Mouse (Mus musculus): ENCODE results near the gene Gm5725.
"Not testable (repeated sequence)": the region's sequence is repeated elsewhere in the genome, so short reads cannot be mapped to it uniquely, and the experiment has no call there.

The Gm5725 gene

GRCm38 (mm10) chr7:21844167-21844566, at the start of gene Gm5725:
Gene Gm5725 (minus strand): TSS chr7:21844267.
- not testable (repeated sequence) for DNase-seq (ENCODE audit: low read depth, low spot score)

GRCm38 (mm10) chr7:21832051-21832450, 12.0 kb downstream of the Gm5725 start, which contains the start of gene Vmn1r135:
Gene Vmn1r135 (plus strand): TSS chr7:21832351.
- DNase-seq (ENCODE audit: low read depth, low spot score), result not testable (repeated sequence)

GRCm38 (mm10) chr7:21796628-21797027, 47.4 kb downstream of the Gm5725 start, which contains the start of gene Gm4177:
Gene Gm4177 (minus strand): TSS chr7:21796728.
- not testable (repeated sequence) for DNase-seq (ENCODE audit: low read depth, low spot score)
